Mouse (Mus musculus): ENCODE results near the gene Dchs2.
A peak's percentile ranks its signal among the peaks of the same experiment; 100 is the strongest.

The Dchs2 gene

GRCm38 (mm10) chr3:83266009-83266408, 138.3 kb downstream of the Dchs2 start:
- no peak for DNase-seq

- DNase-seq, result no peak
Measured at GRCm38 (mm10) chr3:83270228-83270627, 142.5 kb downstream of the Dchs2 start.

- DNase-seq, result no peak
Measured at GRCm38 (mm10) chr3:83270982-83271381, 143.2 kb downstream of the Dchs2 start.

- peak; percentile 20 to 57 for DNase-seq
Measured at GRCm38 (mm10) chr3:83273555-83274244, 146.0 kb downstream of the Dchs2 start.

GRCm38 (mm10) chr3:83275703-83276102, 148.0 kb downstream of the Dchs2 start:
- DNase-seq, result no peak

- DNase-seq, result no peak
Measured at GRCm38 (mm10) chr3:83283882-83284281, 156.1 kb downstream of the Dchs2 start.

GRCm38 (mm10) chr3:83286975-83287405, 159.2 kb downstream of the Dchs2 start:
- peak; percentile 32 to 47 for DNase-seq

- no peak for DNase-seq
Measured at GRCm38 (mm10) chr3:83288118-83288840, 160.5 kb downstream of the Dchs2 start.

- DNase-seq, result no peak
Measured at GRCm38 (mm10) chr3:83290482-83290881, 162.7 kb downstream of the Dchs2 start.

GRCm38 (mm10) chr3:83290953-83291352, 163.2 kb downstream of the Dchs2 start:
- no peak for DNase-seq

GRCm38 (mm10) chr3:83299783-83300382, 172.1 kb downstream of the Dchs2 start:
- DNase-seq, result no peak

GRCm38 (mm10) chr3:83303876-83304275, 176.1 kb downstream of the Dchs2 start:
- DNase-seq, result no peak

- DNase-seq, result no peak
Measured at GRCm38 (mm10) chr3:83345928-83346327, 218.2 kb downstream of the Dchs2 start.

GRCm38 (mm10) chr3:83368500-83369068, 240.8 kb downstream of the Dchs2 start:
- DNase-seq, result no peak

GRCm38 (mm10) chr3:83369871-83370270, 242.1 kb downstream of the Dchs2 start:
- DNase-seq, result no peak

GRCm38 (mm10) chr3:83374333-83374732, 246.6 kb downstream of the Dchs2 start:
- no peak for DNase-seq

- DNase-seq, result no peak
Measured at GRCm38 (mm10) chr3:83376834-83377233, 249.1 kb downstream of the Dchs2 start.
